Mouse (Mus musculus) myocyte (in vitro differentiated cells): ENCODE results near the gene Pcp4l1.

Experiments used
- CEBPB ChIP-seq: IDR thresholded peaks from 2 replicates; pipeline ENCODE4 v1.6.1; 2011; ENCODE audit warnings: mild to moderate bottlenecking, moderate library complexity; ENCODE audit not compliant: poor library complexity, insufficient read depth, severe bottlenecking
- E2F4 ChIP-seq: IDR thresholded peaks from one replicate; pipeline ENCODE4 v1.6.1; 2011; ENCODE audit warnings: mild to moderate bottlenecking, control low read depth, moderate library complexity; ENCODE audit not compliant: insufficient read depth
- MAX ChIP-seq: IDR thresholded peaks from one replicate; pipeline ENCODE4 v1.6.1; 2011; ENCODE audit warnings: low read depth, mild to moderate bottlenecking, control low read depth
- POLR2A ChIP-seq: IDR thresholded peaks from one replicate; pipeline ENCODE4 v1.6.1; 2011; ENCODE audit warnings: low read depth, mild to moderate bottlenecking, control low read depth, moderate library complexity; ENCODE audit not compliant: insufficient read length
- USF1 ChIP-seq: IDR thresholded peaks from one replicate; pipeline ENCODE4 v1.6.1; 2011; ENCODE audit warnings: low read depth, mild to moderate bottlenecking, control low read depth, moderate library complexity

DNA sequence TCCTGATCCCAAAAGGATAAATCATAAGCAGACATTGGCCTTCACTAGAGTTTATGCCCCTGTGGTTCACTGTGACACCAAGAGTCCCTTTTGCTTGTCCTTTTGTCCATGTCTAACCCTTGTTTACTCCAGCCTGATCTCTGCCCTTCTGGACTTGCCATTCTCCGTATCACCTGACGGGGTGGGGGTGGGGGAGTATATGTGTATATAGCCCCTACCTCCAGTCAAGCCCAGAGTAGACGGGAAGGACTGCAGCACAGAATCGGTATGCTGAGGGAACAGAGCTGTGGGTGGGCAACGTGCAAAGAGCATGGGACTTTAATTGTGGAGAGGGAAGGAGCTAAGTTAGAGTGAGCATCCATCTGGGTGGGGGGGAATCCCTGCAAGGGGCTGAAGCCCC is 28.8 kb upstream of the Pcp4l1 start, which contains the start of gene Apoa2:
- TF ChIP-seq CEBPB (no peak), USF1 (no peak), POLR2A (no peak), MAX (no peak), E2F4 (no peak)
